Mouse (Mus musculus) olfactory bulb, adult 2 months (tissue): ENCODE measurements at regions not wholly inside any gene's neighbourhood (a gene's known extent, or its start where the extent isn't known, plus 50 kb on each side); places are given as distances from the start of the nearest gene placed in this dataset.

ENCODE experiments used
- H3K27ac ChIP-seq: fragments of 200-500 bp; 2 replicates; pipeline ENCODE4 v1.5.1; 2012; ENCODE audit warnings: low read depth, low read length; ENCODE audit not compliant: insufficient read depth
- H3K4me1 ChIP-seq: fragments of 200-500 bp; 2 replicates; pipeline ENCODE4 v1.6.1; 2012; ENCODE audit warnings: low read length; ENCODE audit not compliant: control insufficient read depth, insufficient read depth
- H3K4me3 ChIP-seq: fragments of 200-500 bp; 2 replicates; pipeline ENCODE4 v1.5.1; 2012; ENCODE audit warnings: mild to moderate bottlenecking, low read depth, low read length, moderate library complexity; ENCODE audit not compliant: insufficient read depth
- CTCF ChIP-seq: fragments of 200-500 bp; IDR thresholded peaks from 2 replicates; pipeline ENCODE4 v1.5.1; 2012; ENCODE audit warnings: low read depth, mild to moderate bottlenecking, low read length, moderate library complexity; ENCODE audit not compliant: insufficient read depth
- POLR2A ChIP-seq: fragments of 200-500 bp; IDR thresholded peaks from 2 replicates; pipeline ENCODE4 v1.6.1; 2012; ENCODE audit warnings: mild to moderate bottlenecking, low read depth, low read length, moderate library complexity; ENCODE audit not compliant: insufficient read depth
- WGBS: fragments of 180-500 bp; shearing (Covaris S2); methylation state at CpG from one replicate; pipeline ENCODE4 v1.1.7; 2018; 5-methylcytosine and 5-hydroxymethylcytosine counted together

DNA sequence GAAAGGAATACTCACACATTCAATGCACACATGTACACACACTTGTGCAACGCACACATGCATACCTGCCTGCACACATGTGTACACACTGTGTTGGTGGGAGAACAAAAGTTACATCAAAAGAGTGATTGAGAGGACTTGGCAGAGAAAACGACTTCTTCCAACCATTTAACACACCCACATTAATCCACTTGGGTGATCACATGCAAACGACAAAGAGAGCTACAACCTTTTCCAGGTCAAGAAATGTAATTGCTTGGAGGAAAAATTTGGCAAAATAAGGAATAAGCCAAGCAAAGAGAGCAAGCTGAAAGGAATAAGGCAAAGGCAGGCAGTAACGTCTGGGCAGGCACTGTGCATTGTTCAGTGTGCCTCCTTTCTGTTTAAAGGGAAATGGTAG, 67.3 kb downstream of the C1d start:
- no peak overlapping the region for H3K27ac ChIP-seq

DNA sequence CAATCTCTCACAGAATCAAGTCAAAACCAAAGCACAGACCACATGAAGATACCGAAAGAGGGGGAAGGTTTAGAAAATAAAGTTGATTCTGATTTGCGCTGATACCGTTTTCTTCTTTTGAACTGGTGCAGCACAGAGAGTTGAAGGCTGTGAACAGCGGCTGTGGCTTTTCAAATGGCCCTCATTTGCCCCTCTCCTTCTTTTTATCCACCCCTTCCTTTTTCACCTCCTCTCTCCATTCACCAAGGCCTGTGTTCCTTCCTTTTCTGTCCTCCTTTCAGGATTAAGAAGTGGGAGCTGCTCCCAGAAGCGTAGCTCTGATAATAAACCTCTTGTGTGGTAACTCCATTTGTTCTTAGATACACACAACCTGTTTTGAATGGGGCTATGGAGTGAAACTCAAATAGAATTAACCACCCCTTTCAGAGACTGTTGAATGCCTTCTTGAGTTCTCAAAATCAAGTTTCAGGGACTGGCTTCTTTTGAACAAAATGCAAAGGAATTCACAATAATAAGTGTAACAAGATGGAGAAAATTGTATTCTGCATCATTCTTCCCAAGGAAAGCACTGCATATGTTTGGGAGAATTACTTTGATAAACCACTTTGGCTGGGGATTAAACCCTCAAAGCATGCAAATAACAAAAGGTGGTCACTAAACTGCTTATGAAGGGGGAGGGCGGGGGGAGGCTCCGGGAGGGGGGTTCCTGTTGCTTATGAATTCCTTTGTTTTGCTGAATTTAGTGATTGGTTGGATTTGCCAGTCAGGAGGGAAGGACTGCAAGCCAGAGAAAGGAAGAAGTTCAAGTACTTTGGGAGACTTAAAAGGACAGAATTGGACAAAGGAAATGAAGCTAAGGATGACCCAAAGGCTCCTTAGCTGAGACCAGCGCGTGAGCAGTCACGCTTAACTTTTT, 68.6 kb downstream of the C1d start:
- no peak overlapping the region for H3K4me3 ChIP-seq
- WGBS, result 42% methylated on average over 10 of the region's 10 CpGs
- TF ChIP-seq CTCF (no peak), POLR2A (no peak)
- H3K27ac ChIP-seq, result no peak overlapping the region
- H3K4me1 ChIP-seq, result no peaks in the 10 kb centered on the region

More for the DNA sequence above, 67.3 kb downstream of the C1d start:
- 27% methylated on average over 4 of the region's 4 CpGs for WGBS
- TF ChIP-seq POLR2A, result no peak
- TF ChIP-seq CTCF, result no peak
- Histone ChIP-seq H3K4me1 (no peaks in the 10 kb centered on the region), H3K4me3 (no peak overlapping the region)

DNA sequence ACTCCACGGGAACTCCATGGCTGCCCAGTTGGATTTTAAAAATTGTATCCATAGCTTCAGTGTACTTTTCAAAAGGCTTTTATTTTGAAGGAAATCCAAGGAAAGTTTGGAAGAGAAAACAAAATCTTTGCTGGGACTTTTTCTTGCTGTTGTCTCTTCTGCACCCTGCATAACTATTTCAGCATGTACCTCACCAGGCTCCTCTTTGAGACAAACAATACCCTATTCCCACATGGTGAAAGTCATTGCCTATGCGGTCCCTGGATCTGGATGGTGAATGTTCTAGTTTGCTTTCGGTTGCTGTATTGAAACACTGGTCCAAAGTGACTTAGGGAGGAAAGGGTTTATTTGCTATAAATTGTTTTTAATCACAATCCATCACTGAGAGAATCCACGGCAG, 69.3 kb downstream of the C1d start:
- 30% methylated on average over 4 of the region's 4 CpGs for WGBS
- no peaks in the 10 kb centered on the region for H3K4me1 ChIP-seq
- H3K4me3 ChIP-seq, result no peak overlapping the region
- no peak overlapping the region for H3K27ac ChIP-seq
- TF ChIP-seq CTCF, result no peak
- TF ChIP-seq POLR2A, result no peak

DNA sequence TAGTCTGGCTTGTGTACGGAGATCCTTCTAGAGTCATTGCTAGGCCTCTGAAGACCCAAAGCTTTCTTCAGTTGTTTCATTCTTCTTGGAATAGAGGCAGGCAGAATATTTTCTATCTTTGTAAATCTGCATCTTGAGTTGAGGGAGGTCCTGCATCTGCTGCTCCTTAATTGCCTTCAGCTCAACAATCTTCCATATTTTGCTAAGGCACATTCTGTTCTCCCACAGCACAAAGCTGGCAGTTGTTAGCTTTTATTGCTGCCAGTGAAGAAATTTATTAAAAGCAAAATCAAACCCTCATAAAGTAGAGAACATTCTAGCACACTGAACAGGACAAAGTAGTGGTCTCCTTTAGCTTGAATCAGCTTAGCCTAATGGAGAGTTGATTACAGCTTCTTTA, 94.1 kb downstream of the C1d start:
- no peaks in the 10 kb centered on the region for H3K4me1 ChIP-seq
- no peak overlapping the region for H3K27ac ChIP-seq
- 95% methylated on average over 1 of the region's 1 CpGs for WGBS
- TF ChIP-seq CTCF (no peak), POLR2A (no peak)
- H3K4me3 ChIP-seq, result no peak overlapping the region

DNA sequence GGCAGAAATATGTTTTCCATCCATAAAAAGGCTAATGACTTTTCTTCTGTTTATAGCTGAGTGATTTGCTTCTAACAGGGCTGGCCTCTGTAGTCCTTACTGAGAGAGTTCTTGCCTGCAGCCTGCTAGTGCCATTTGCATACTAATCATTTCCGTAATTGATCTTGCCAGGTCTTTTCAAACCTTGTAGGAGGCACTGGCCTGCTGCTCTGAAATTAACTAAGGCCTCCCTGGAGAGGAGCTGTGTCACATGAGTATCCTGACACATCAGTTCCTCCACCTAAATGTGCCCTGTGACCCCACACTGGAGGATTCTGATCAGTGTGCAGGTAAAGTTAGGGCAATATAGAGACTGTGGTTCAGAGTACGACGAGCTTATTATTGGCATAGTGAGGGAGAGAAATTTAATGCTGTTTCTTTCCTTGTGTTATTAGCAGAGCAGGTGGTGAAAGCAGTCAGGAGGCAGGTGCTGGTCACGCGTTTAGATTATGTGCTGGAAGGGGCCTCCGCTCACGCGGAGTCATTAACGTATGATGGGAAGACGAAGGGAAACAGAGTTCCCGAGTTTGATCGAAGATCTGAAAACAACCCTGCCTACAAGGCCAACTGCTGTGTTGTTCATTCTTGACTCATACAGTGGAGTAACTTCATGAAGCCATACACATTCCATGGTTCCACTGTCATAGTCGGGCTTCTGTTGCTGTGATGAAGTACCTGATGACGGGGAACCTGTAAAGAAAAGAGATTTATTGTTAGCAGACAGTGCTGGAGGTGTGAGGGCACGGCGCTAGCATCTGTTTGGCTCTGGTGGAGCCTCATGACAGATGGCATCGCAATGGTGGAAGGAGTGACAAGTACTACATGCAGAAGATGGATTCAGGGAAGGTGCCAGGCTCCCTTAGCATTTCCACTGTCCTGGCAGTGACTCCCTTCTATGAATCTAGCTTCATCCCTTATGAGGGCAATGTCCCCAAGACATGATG, 95.1 kb downstream of the C1d start:
- 67% methylated on average over 17 of the region's 17 CpGs for WGBS
- no peak for TF ChIP-seq CTCF
- no peak for TF ChIP-seq POLR2A
- Histone ChIP-seq H3K4me3 (no peak overlapping the region), H3K27ac (no peak overlapping the region), H3K4me1 (no peaks in the 10 kb centered on the region)

DNA sequence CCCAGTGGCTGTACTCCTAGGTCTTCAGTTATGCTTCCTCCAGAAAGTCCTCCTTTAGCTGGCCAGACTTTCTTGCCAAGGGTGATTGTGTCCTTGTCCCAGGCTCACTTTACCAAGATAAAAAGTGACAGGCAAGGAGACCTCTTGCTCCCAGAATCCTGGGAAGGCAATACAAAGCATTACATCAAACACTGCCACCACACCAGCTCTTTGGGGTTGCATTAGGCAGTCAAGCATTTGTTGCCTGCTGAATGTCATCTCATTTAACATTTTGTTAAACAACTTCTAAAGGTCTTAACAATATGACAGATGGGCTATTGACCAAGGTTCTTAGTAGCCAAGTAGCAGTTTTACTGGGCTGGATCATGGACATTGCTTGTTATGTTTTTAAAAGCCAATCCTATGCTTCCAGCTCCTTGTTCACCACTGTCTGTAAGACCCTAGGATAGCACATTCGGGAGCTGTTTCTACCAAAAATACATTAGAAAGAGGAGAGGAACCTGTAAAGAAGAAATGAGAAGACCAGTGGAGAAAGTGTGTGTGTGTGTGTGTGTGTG, 102.4 kb downstream of the C1d start:
- Histone ChIP-seq H3K27ac (no peak overlapping the region), H3K4me1 (no peaks in the 10 kb centered on the region), H3K4me3 (no peak overlapping the region)
- WGBS, result 80% methylated on average over 1 of the region's 1 CpGs
- TF ChIP-seq CTCF (no peak), POLR2A (no peak)

DNA sequence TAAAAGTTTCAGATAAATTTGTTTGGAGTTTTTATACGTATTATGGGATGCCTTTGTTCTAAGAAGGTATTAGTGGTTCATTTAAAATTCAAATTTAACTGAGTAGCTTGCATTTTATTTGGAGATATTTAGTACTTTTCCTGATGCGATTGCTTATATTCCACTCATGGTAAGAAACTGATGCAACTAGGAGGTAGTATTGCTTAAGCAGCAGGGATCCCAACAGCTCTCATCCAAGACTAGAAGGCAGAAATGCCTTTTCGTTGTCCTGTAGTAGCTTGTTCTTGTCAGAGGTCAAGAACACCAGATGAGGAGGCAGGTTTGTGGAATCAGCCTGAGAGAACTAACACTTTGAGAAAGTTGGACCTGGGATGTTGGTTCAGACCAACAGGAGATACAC, 120.5 kb downstream of the C1d start:
- H3K4me1 ChIP-seq, result no peaks in the 10 kb centered on the region
- TF ChIP-seq CTCF, result no peak
- no peak for TF ChIP-seq POLR2A
- no peak overlapping the region for H3K4me3 ChIP-seq
- no peak overlapping the region for H3K27ac ChIP-seq
- WGBS, result 88% methylated on average over 3 of the region's 3 CpGs

DNA sequence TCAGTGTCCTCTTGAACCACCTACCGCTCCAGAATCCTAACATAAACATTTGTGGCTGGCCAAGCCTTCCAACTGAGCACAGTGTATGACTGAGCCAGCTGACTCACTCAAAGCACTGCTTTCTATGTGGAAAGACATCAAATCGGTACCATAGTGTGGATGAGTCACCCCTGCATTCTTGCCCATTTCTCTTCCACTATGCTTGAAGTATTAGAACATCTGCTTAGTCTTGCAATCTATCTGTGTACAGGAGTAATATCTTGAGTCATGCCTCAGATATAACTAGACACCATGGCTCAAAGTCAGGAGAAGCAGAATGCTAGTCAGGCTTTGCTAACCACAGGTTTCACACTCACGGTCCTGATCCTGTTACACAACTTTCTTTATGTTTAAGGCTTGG, 129.4 kb downstream of the C1d start:
- no peak overlapping the region; the same call in 1 of the 2 replicates for H3K27ac ChIP-seq
- H3K4me1 ChIP-seq, result no peaks in the 10 kb centered on the region
- no peak for TF ChIP-seq POLR2A
- TF ChIP-seq CTCF, result no peak
- H3K4me3 ChIP-seq, result no peak overlapping the region
- WGBS, result 44% methylated on average over 3 of the region's 3 CpGs
